Mouse (Mus musculus): ENCODE results near the gene Gpr19.

Gpr19 gene

GRCm38 (mm10) chr6:134922511-134923195 lies 24.3 kb upstream of the Gpr19 start:
- no peak for DNase-seq (ENCODE audit: low spot score)

GRCm38 (mm10) chr6:134921695-134922510 lies 23.5 kb upstream of the Gpr19 start:
- no peak for DNase-seq (ENCODE audit: low spot score)

GRCm38 (mm10) chr6:134921014-134921694 lies 22.8 kb upstream of the Gpr19 start:
- peak; percentile 35 for DNase-seq (ENCODE audit: low spot score)

GRCm38 (mm10) chr6:134920190-134921013 lies 22.0 kb upstream of the Gpr19 start, which contains the start of gene Cdkn1b:
Cdkn1b (plus strand) TSS chr6:134920401.
- DNase-seq (ENCODE audit: low spot score) = peak; percentile 92

- no peak for DNase-seq (ENCODE audit: low spot score)
Measured at GRCm38 (mm10) chr6:134919511-134920189, 21.3 kb upstream of the Gpr19 start.

- DNase-seq (ENCODE audit: low spot score) = no peak
Measured at GRCm38 (mm10) chr6:134918769-134919168, 20.4 kb upstream of the Gpr19 start.

- peak; percentile 77 for DNase-seq (ENCODE audit: low spot score)
Measured at GRCm38 (mm10) chr6:134917087-134917486, 18.7 kb upstream of the Gpr19 start.

- DNase-seq (ENCODE audit: low spot score) = no peak
Measured at GRCm38 (mm10) chr6:134916641-134917040, 18.3 kb upstream of the Gpr19 start.

- DNase-seq (ENCODE audit: low spot score) = no peak
Measured at GRCm38 (mm10) chr6:134914523-134914922, 16.1 kb upstream of the Gpr19 start.

GRCm38 (mm10) chr6:134905811-134906210 lies 7.4 kb upstream of the Gpr19 start:
- no peak for DNase-seq (ENCODE audit: low spot score)

- no peak for DNase-seq (ENCODE audit: low spot score)
Measured at GRCm38 (mm10) chr6:134903891-134904884, 5.8 kb upstream of the Gpr19 start.

- no peak for DNase-seq (ENCODE audit: low spot score)
Measured at GRCm38 (mm10) chr6:134903368-134903767, 5.0 kb upstream of the Gpr19 start.

- DNase-seq (ENCODE audit: low spot score) = peak; percentile 95
Measured at GRCm38 (mm10) chr6:134897443-134898094, 809 bp downstream of the Gpr19 start.

- DNase-seq (ENCODE audit: low spot score) = peak; percentile 7
Measured at GRCm38 (mm10) chr6:134896570-134897436, 1.6 kb downstream of the Gpr19 start.

- DNase-seq (ENCODE audit: low spot score) = no peak
Measured at GRCm38 (mm10) chr6:134890436-134890835, 7.9 kb downstream of the Gpr19 start.

GRCm38 (mm10) chr6:134889763-134890162 lies 8.6 kb downstream of the Gpr19 start:
- DNase-seq (ENCODE audit: low spot score) = no peak

GRCm38 (mm10) chr6:134888563-134889017 lies 9.8 kb downstream of the Gpr19 start:
- peak; percentile 53 for DNase-seq (ENCODE audit: low spot score)
